Mouse (Mus musculus) neural tube, embryonic 12.5 days (tissue): ENCODE data around the gene Tcf12. TPM values are rescaled to one million over a fixed set of nuclear protein-coding genes. Genes with fewer than 3 reads are reported as not detected.

ENCODE experiments used
- ATAC-seq: fragments of 200-750 bp; cut with Nextera tagmentation; 2 replicates; pipeline ENCODE4 v1.8.0; 2017; ENCODE audit warnings: low read depth, mild to moderate bottlenecking, moderate TSS enrichment, moderate library complexity; ENCODE audit not compliant: low FRiP score
- H3K27ac ChIP-seq: fragments of 300-500 bp; sonication (generic); 2 replicates; pipeline ENCODE4 v1.5.1; 2016
- H3K27me3 ChIP-seq: fragments of 300-500 bp; sonication (generic); replicated peaks from 2 replicates; pipeline ENCODE4 v1.6.1; 2016; ENCODE audit warnings: mild to moderate bottlenecking
- H3K36me3 ChIP-seq: fragments of 300-500 bp; sonication (generic); 2 replicates; pipeline ENCODE4 v1.6.1; 2016; ENCODE audit warnings: mild to moderate bottlenecking
- H3K4me1 ChIP-seq: fragments of 300-500 bp; sonication (generic); 2 replicates; pipeline ENCODE4 v1.6.1; 2016
- H3K4me2 ChIP-seq: fragments of 300-500 bp; sonication (generic); replicated peaks from 2 replicates; pipeline ENCODE4 v1.6.1; 2016; ENCODE audit warnings: mild to moderate bottlenecking
- H3K4me3 ChIP-seq: fragments of 300-500 bp; sonication (generic); 2 replicates; pipeline ENCODE4 v1.5.1; 2016
- H3K9ac ChIP-seq: fragments of 300-500 bp; sonication (generic); 2 replicates; pipeline ENCODE4 v1.6.1; 2016; ENCODE audit warnings: mild to moderate bottlenecking
- H3K9me3 ChIP-seq: fragments of 300-500 bp; sonication (generic); 2 replicates; pipeline ENCODE4 v1.6.1; 2016; ENCODE audit warnings: mild to moderate bottlenecking
- WGBS: fragments of 180-500 bp; shearing (Covaris S2); methylation state at CpG from one replicate; pipeline ENCODE4 v1.1.7; 2016; 5-methylcytosine and 5-hydroxymethylcytosine counted together
- polyA plus RNA-seq: library from polyadenylated mRNA; unstranded; fragments of >200 nt; fragmentation: Nextera tagmentation; extraction: Ambion mirVana; gene quantifications from 2 replicates; pipeline ENCODE4 v1.2.1, GENCODE M21; 2016

Gene Tcf12
- polyA plus RNA-seq, 1 experiment from 2014 or later, result 213 TPM

DNA sequence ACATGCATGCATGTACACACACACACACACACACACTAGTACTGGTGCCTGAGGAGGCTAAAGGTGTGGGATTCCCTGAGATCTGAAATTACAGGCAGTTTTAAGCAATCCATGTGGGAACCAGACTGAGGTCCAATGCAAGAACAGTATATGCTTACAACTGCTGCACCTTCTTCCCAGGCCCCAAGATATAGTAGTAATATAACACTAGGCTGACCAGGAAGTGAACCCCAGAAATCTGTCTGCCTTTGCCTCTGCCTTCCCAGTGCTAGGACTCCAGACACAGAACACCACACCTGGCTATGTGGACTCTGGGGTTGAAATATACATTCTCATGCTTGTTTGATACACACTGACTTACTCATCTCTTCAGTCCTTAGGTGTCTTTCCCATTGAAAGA is 6.8 kb upstream of the Tcf12 start:
- H3K4me2 ChIP-seq, result no peak overlapping the region

GRCm38 (mm10) chr9:72111004-72111621 is 558 bp downstream of the Tcf12 start:
- Histone ChIP-seq H3K27ac (peak overlapping the region; percentile 92), H3K9ac (peak overlapping the region; percentile 99), H3K4me3 (peak overlapping the region; percentile 96), H3K36me3 (no peaks in the 10 kb centered on the region), H3K4me1 (peaks cover 12% of the 10 kb centered on the region), H3K27me3 (no peaks in the 10 kb centered on the region), H3K9me3 (no peaks in the 10 kb centered on the region), H3K4me2 (peak overlapping the region; percentile 76)
- ATAC-seq, result peak; percentile 76
- WGBS, result under 1% methylated on average over 89 of the region's 90 CpGs

More for the DNA sequence above, 6.8 kb upstream of the Tcf12 start:
- no peak overlapping the region for H3K9ac ChIP-seq
- no peaks in the 10 kb centered on the region for H3K27me3 ChIP-seq
- no peak overlapping the region for H3K27ac ChIP-seq
- no peaks in the 10 kb centered on the region for H3K4me1 ChIP-seq
- ATAC-seq, result no peak
- no peak overlapping the region for H3K4me3 ChIP-seq
- H3K9me3 ChIP-seq, result no peaks in the 10 kb centered on the region
- H3K36me3 ChIP-seq, result no peaks in the 10 kb centered on the region

GRCm38 (mm10) chr9:72110627-72111003 is 1.1 kb downstream of the Tcf12 start:
- H3K9ac ChIP-seq, result peak overlapping the region; percentile 99
- H3K4me3 ChIP-seq, result peak overlapping the region; percentile 96
- peak overlapping the region; percentile 92 for H3K27ac ChIP-seq
- peaks cover 12% of the 10 kb centered on the region for H3K4me1 ChIP-seq
- peak; percentile 51 for ATAC-seq
- no peaks in the 10 kb centered on the region for H3K36me3 ChIP-seq
- no peaks in the 10 kb centered on the region for H3K27me3 ChIP-seq
- H3K4me2 ChIP-seq, result peak overlapping the region; percentile 76
- WGBS, result under 1% methylated on average over 22 of the region's 23 CpGs
- no peaks in the 10 kb centered on the region for H3K9me3 ChIP-seq

- Histone ChIP-seq H3K27me3 (no peaks in the 10 kb centered on the region), H3K4me3 (no peak overlapping the region), H3K27ac (no peak overlapping the region), H3K9ac (no peak overlapping the region), H3K4me2 (no peak overlapping the region), H3K36me3 (peaks cover 11% of the 10 kb centered on the region; the same call in 1 of the 2 replicates), H3K9me3 (no peaks in the 10 kb centered on the region), H3K4me1 (0 out of 2 replicates have a peak, but pooled peaks cover 5% of the 10 kb centered on the region)
- WGBS, result 95% methylated on average over 1 of the region's 1 CpGs
- no peak for ATAC-seq
Measured at GRCm38 (mm10) chr9:72103471-72103870, 8.2 kb downstream of the Tcf12 start.

DNA sequence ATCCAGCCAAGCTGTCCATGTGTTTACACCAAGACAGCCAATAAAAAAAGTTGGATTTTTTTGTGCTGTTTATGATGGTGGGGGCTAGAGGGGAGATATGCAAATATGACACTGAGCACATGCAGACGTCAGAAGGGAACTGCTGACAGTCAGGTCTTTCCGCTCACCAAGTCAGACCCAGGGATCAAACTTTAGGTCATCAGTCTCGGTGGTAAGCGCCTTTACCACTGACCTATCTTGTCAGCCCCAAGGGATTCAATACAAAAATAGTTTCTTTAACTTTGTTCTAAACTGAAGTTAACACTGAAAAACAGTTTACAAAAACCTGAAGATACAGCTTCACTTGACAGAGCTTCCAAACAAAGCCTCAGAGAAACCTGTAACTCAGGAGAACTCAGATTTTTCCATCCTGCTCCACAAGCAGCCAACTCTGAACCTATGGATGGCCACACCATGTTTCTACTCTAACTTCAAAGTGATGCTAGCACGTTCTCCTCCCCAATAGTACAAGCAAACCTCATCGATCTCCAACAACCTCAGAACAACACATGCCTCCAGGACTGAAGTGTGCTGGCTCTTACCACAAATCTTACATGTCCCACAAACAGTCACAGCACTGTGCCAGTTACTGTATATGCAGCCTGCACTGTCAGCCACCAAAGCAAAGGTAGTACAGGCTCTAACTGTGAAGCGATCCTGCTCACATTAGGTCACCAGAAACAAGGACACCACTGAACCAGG is 11.6 kb downstream of the Tcf12 start:
- Histone ChIP-seq H3K4me3 (no peak overlapping the region), H3K27me3 (no peaks in the 10 kb centered on the region), H3K9me3 (no peaks in the 10 kb centered on the region), H3K9ac (no peak overlapping the region), H3K27ac (no peak overlapping the region), H3K36me3 (peaks cover 19% of the 10 kb centered on the region), H3K4me1 (no peaks in the 10 kb centered on the region), H3K4me2 (no peak overlapping the region)
- WGBS, result 86% methylated on average over 7 of the region's 7 CpGs
- no peak for ATAC-seq

GRCm38 (mm10) chr9:72098056-72098455 is 13.6 kb downstream of the Tcf12 start:
- peaks cover 19% of the 10 kb centered on the region for H3K36me3 ChIP-seq

GRCm38 (mm10) chr9:72097083-72097482 is 14.6 kb downstream of the Tcf12 start:
- Histone ChIP-seq H3K27me3 (no peaks in the 10 kb centered on the region), H3K9me3 (no peaks in the 10 kb centered on the region), H3K27ac (no peak overlapping the region), H3K4me1 (no peaks in the 10 kb centered on the region), H3K4me2 (no peak overlapping the region), H3K36me3 (peaks cover 14% of the 10 kb centered on the region), H3K9ac (no peak overlapping the region), H3K4me3 (no peak overlapping the region)
- 88% methylated on average over 2 of the region's 2 CpGs for WGBS
- no peak for ATAC-seq

More at GRCm38 (mm10) chr9:72098056-72098455, 13.6 kb downstream of the Tcf12 start:
- no peaks in the 10 kb centered on the region for H3K27me3 ChIP-seq
- no peak overlapping the region for H3K27ac ChIP-seq
- WGBS, result 95% methylated on average over 2 of the region's 2 CpGs
- no peaks in the 10 kb centered on the region for H3K4me1 ChIP-seq
- H3K9me3 ChIP-seq, result no peaks in the 10 kb centered on the region
- no peak overlapping the region for H3K4me3 ChIP-seq
- ATAC-seq, result no peak
- H3K4me2 ChIP-seq, result no peak overlapping the region
- no peak overlapping the region for H3K9ac ChIP-seq

DNA sequence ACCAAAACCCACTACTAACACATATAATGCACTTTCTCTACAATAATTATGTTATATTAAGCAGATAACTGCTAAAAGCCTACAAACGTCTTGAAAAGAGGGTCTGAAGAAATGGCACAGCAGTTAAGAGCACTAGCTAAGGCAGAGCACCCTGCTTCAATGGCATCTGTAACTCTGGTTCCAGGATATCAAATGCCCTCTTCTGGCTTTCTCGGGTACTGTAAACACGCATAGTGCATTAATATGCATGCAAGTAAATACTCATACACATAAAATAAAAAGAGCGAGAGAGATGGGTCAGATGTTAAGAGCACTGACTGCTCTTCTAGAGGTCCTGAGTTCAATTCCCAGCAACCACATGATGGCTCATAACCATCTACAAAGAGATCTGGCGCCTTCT is 17.0 kb downstream of the Tcf12 start:
- Histone ChIP-seq H3K9me3 (no peaks in the 10 kb centered on the region), H3K36me3 (peaks cover 8% of the 10 kb centered on the region), H3K9ac (no peak overlapping the region), H3K4me3 (no peak overlapping the region), H3K27ac (no peak overlapping the region), H3K27me3 (no peaks in the 10 kb centered on the region), H3K4me1 (no peaks in the 10 kb centered on the region), H3K4me2 (no peak overlapping the region)
- no peak for ATAC-seq
- 87% methylated on average over 5 of the region's 5 CpGs for WGBS

GRCm38 (mm10) chr9:72092191-72092590 is 19.5 kb downstream of the Tcf12 start:
- Histone ChIP-seq H3K27me3 (no peaks in the 10 kb centered on the region), H3K9ac (no peak overlapping the region), H3K4me3 (no peak overlapping the region), H3K36me3 (peaks cover 7% of the 10 kb centered on the region), H3K4me2 (no peak overlapping the region), H3K9me3 (no peaks in the 10 kb centered on the region), H3K27ac (no peak overlapping the region), H3K4me1 (no peaks in the 10 kb centered on the region)
- ATAC-seq, result no peak
- 53% methylated on average over 1 of the region's 1 CpGs for WGBS

DNA sequence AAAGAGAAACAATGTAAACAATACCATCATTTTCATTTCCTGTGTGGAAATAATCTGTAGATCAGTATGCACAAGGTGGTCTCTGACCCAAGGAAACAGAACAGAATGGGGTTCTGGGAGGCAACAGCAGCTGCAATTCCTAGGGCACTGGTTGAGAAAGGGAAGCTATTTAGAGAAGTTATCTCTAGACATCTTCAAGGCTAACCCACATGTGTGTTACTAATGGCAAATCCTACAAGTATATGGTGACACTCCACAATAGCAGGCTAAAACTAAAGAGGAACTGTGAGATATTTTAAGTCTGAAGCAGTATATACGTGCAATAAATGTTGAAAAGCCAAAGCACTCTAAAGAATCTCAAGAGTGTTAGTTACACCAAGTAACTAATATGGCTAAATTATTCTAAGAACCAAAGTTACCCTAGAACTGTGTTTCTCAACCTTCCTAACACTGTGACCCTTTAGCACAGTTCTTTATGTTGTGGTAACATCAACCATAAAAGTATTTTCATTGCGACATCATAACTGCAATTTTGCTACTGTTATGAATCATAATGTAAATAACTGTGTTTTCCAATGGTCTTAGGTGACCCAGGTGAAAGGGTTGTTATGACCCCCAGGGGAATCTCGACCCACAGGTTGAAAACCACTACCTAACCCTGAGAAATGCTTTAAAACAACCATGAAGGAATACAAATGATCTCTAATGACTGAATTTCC is 22.6 kb downstream of the Tcf12 start:
- 96% methylated on average over 3 of the region's 3 CpGs for WGBS
- H3K9me3 ChIP-seq, result no peaks in the 10 kb centered on the region

DNA sequence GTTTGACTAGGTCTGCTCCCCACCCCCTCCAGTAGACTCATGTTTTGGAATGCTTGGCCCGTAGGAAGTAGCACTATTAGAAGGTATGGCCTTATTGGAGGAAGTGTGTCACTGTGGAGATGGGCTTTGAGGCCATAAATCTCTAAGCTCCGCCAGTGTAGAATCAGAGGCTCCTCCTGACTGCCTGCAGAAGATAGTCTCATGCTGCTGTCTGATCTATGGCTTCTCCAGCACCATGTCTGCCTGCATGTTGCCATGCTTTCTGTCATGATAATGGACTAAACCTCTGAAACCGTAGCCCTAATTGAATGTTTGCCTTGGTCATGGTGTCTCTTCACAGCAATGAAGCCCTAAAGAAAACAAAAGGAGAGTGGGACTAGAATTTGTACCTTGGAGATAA is 26.7 kb downstream of the Tcf12 start:
- no peak for ATAC-seq
- Histone ChIP-seq H3K4me2 (no peak overlapping the region), H3K27me3 (no peaks in the 10 kb centered on the region), H3K9ac (no peak overlapping the region), H3K36me3 (no peaks in the 10 kb centered on the region), H3K9me3 (no peaks in the 10 kb centered on the region), H3K4me3 (no peak overlapping the region), H3K27ac (no peak overlapping the region), H3K4me1 (peaks cover 5% of the 10 kb centered on the region; the same call in 1 of the 2 replicates)
- WGBS, result 35% methylated on average over 3 of the region's 3 CpGs

More for the DNA sequence above, 22.6 kb downstream of the Tcf12 start:
- no peak overlapping the region for H3K4me2 ChIP-seq
- H3K27me3 ChIP-seq, result no peaks in the 10 kb centered on the region
- H3K36me3 ChIP-seq, result no peaks in the 10 kb centered on the region
- H3K4me1 ChIP-seq, result peaks cover 5% of the 10 kb centered on the region; the same call in 1 of the 2 replicates
- no peak for ATAC-seq
- no peak overlapping the region for H3K27ac ChIP-seq
- no peak overlapping the region for H3K4me3 ChIP-seq
- no peak overlapping the region for H3K9ac ChIP-seq

DNA sequence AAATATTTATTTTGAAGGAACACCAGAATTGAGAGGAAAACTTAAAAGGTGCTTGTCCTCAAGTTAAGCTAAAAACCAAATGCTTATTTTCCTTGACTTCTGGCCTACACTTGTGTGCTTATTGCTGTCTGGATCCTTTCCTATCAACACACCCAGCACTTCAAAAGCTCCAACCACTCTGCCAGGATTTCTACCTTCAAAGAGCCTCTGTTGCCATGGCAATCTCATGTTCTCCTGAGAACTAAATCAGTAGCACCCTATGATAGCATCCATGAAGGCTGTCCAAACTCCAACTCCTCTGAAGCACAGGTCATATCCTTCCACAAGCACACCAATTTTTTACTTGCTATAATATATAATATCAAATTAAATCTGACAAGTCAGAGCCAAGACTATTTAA is 27.5 kb downstream of the Tcf12 start:
- no peak overlapping the region for H3K9ac ChIP-seq

More for the DNA sequence above, 27.5 kb downstream of the Tcf12 start:
- H3K36me3 ChIP-seq, result no peaks in the 10 kb centered on the region
- no peak overlapping the region for H3K4me2 ChIP-seq
- no peak for ATAC-seq
- peaks cover 5% of the 10 kb centered on the region; the same call in 1 of the 2 replicates for H3K4me1 ChIP-seq
- no peaks in the 10 kb centered on the region for H3K27me3 ChIP-seq
- no peaks in the 10 kb centered on the region for H3K9me3 ChIP-seq
- no peak overlapping the region for H3K4me3 ChIP-seq
- H3K27ac ChIP-seq, result no peak overlapping the region
